In the genomic region with DNA sequence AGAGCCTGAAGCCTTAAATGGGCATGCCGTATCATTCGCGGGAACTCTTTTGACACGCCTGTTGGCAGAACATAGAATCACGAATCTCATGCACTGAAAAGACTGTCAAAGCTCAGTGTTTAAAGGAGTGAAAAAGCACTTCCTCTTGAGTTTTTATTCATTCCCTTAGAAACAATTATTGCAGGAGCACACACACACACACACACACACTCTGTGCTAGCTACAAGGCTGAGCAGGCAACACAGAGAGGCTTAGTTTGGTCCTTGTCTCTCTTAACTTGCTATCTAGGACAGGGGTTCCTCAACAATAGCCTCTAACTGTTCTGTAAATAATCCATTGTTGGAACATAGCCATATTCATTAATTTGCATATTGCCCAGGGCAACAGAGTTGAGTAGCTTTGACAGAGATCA, we compare ENCODE assay signal across 12 mouse cellular contexts. TPM values are rescaled to one million over a fixed set of nuclear protein-coding genes. Genes with fewer than 3 reads are reported as not detected.
DNase-seq lines count a peak whose midpoint lies in the region; ATAC-seq and TF ChIP-seq lines count a peak whose summit lies in the region.
"Had no signal": no experiment of that assay in that cellular context is flagged by ENCODE, and none has a peak within 500 bp of the region (broad histone marks: within the 10 kb centered on the region; RNA-seq: fewer than 3 reads in every experiment).

No protein-coding gene starts in this region.

- no peak overlapping the region for H3K4me3 ChIP-seq in hindbrain, embryonic 15.5 days
- H3K4me3 ChIP-seq in hindbrain, embryonic 14.5 days (replicated peaks; ENCODE audit: low read length): no peak overlapping the region
- no peak overlapping the region for H3K4me3 ChIP-seq in lung, postnatal 0 days (ENCODE audit: low read depth, low read length)
- no peak overlapping the region for H3K4me3 ChIP-seq in stomach, embryonic 15.5 days (replicated peaks)
- H3K4me3 ChIP-seq: embryonic facial prominence, embryonic 15.5 days; layer of hippocampus, adult 2 months; limb, embryonic 15.5 days had no signal

- no peak for TF ChIP-seq CTCF in lung, postnatal 0 days (IDR thresholded peaks at IDR 0.05)

- TF ChIP-seq EP300 in lung, postnatal 0 days (IDR thresholded peaks at IDR 0.05): no peak

- H3K9ac ChIP-seq in hindbrain, embryonic 15.5 days: no peak overlapping the region
- H3K9ac ChIP-seq in hindbrain, embryonic 14.5 days: no peak overlapping the region
- no peak overlapping the region for H3K9ac ChIP-seq in lung, postnatal 0 days (replicated peaks; ENCODE audit: low read depth)
- H3K9ac ChIP-seq in stomach, embryonic 15.5 days: no peak overlapping the region
- H3K9ac ChIP-seq: embryonic facial prominence, embryonic 15.5 days; limb, embryonic 15.5 days had no signal

- 0 out of 2 replicates have a peak, but pooled peaks have one; percentile 63 for ATAC-seq in hindbrain, embryonic 15.5 days (ENCODE audit: low FRiP score, low read depth)
- no peak for ATAC-seq in hindbrain, embryonic 14.5 days (ENCODE audit: low FRiP score)
- ATAC-seq in lung, postnatal 0 days: no peak
- ATAC-seq in stomach, embryonic 15.5 days (ENCODE audit: insufficient read depth, low FRiP score, low read depth): no peak

- DNase-seq in hindbrain, embryonic 14.5 days (ENCODE audit: low spot score): no peak
- peak; percentile 42 for DNase-seq in lung, postnatal 0 days (ENCODE audit: low spot score)
- no peak for DNase-seq in lung, postnatal 25 days (ENCODE audit: low spot score)
- peak; percentile 8 for DNase-seq in adipocyte (ENCODE audit: low spot score)
- DNase-seq in urinary bladder, postnatal 25 days (ENCODE audit: low spot score): no peak
- DNase-seq: cerebellum, postnatal 36 days; kidney, adult 11 months had no signal

- no peaks in the 10 kb centered on the region for H3K36me3 ChIP-seq in hindbrain, embryonic 15.5 days
- H3K36me3 ChIP-seq in hindbrain, embryonic 14.5 days (replicated peaks; ENCODE audit: control insufficient read depth, insufficient read depth): no peaks in the 10 kb centered on the region
- no peaks in the 10 kb centered on the region for H3K36me3 ChIP-seq in lung, postnatal 0 days (ENCODE audit: insufficient read depth, low read length)
- H3K36me3 ChIP-seq in stomach, embryonic 15.5 days: no peaks in the 10 kb centered on the region
- H3K36me3 ChIP-seq: embryonic facial prominence, embryonic 15.5 days; limb, embryonic 15.5 days had no signal

- peaks cover 8% of the 10 kb centered on the region for H3K4me1 ChIP-seq in hindbrain, embryonic 15.5 days (replicated peaks)
- peaks cover 19% of the 10 kb centered on the region for H3K4me1 ChIP-seq in hindbrain, embryonic 14.5 days (replicated peaks; ENCODE audit: control insufficient read depth, insufficient read depth, low read length)
- H3K4me1 ChIP-seq in lung, postnatal 0 days (ENCODE audit: insufficient read depth, low read depth, low read length): no peaks in the 10 kb centered on the region; the same call in 1 of the 2 replicates
- H3K4me1 ChIP-seq in stomach, embryonic 15.5 days: peaks cover 9% of the 10 kb centered on the region; the same call in 1 of the 2 replicates

- WGBS in hindbrain, embryonic 15.5 days: 27% methylated on average over 5 of the region's 5 CpGs
- WGBS in hindbrain, embryonic 14.5 days: 36% methylated on average over 5 of the region's 5 CpGs
- WGBS in lung, postnatal 0 days: 42% methylated on average over 5 of the region's 5 CpGs
- 54% methylated on average over 5 of the region's 5 CpGs for WGBS in stomach, embryonic 15.5 days

- no peak overlapping the region for H3K27ac ChIP-seq in hindbrain, embryonic 15.5 days (replicated peaks)
- no peak overlapping the region for H3K27ac ChIP-seq in hindbrain, embryonic 14.5 days
- H3K27ac ChIP-seq in lung, postnatal 0 days (ENCODE audit: low read length): no peak overlapping the region
- 0 out of 2 replicates have a peak overlapping the region, but pooled peaks have one; percentile 16 for H3K27ac ChIP-seq in stomach, embryonic 15.5 days
- H3K27ac ChIP-seq: embryonic facial prominence, embryonic 15.5 days; layer of hippocampus, adult 2 months; limb, embryonic 15.5 days had no signal

- H3K9me3 ChIP-seq in hindbrain, embryonic 15.5 days: no peaks in the 10 kb centered on the region
- H3K9me3 ChIP-seq in hindbrain, embryonic 14.5 days (ENCODE audit: control insufficient read depth, low read length): no peaks in the 10 kb centered on the region
- no peaks in the 10 kb centered on the region for H3K9me3 ChIP-seq in lung, postnatal 0 days (ENCODE audit: low read length)
- no peaks in the 10 kb centered on the region for H3K9me3 ChIP-seq in stomach, embryonic 15.5 days
- H3K9me3 ChIP-seq: embryonic facial prominence, embryonic 15.5 days; limb, embryonic 15.5 days had no signal

- no peak overlapping the region for H3K4me2 ChIP-seq in hindbrain, embryonic 15.5 days
- no peak overlapping the region for H3K4me2 ChIP-seq in hindbrain, embryonic 14.5 days (replicated peaks)
- H3K4me2 ChIP-seq in lung, postnatal 0 days (replicated peaks; ENCODE audit: low read depth, low read length): no peak overlapping the region
- H3K4me2 ChIP-seq in stomach, embryonic 15.5 days: no peak overlapping the region
- H3K4me2 ChIP-seq: embryonic facial prominence, embryonic 15.5 days; limb, embryonic 15.5 days had no signal

- H3K27me3 ChIP-seq in hindbrain, embryonic 15.5 days: no peaks in the 10 kb centered on the region
- no peaks in the 10 kb centered on the region for H3K27me3 ChIP-seq in hindbrain, embryonic 14.5 days (ENCODE audit: control insufficient read depth, insufficient read depth, low read length)
- no peaks in the 10 kb centered on the region for H3K27me3 ChIP-seq in lung, postnatal 0 days (replicated peaks; ENCODE audit: insufficient read depth, low read length)
- no peaks in the 10 kb centered on the region for H3K27me3 ChIP-seq in stomach, embryonic 15.5 days (replicated peaks)
- H3K27me3 ChIP-seq: embryonic facial prominence, embryonic 15.5 days; limb, embryonic 15.5 days had no signal

RNA-seq across cellular contexts. Expression of gene Atxn1, which starts 58.8 kb away (rescaled TPM):
- polyA plus RNA-seq in hindbrain, embryonic 15.5 days (2015; fragmentation: Nextera tagmentation; extraction: Ambion mirVana): 7.8 and 8.1 TPM in 2 replicates
- 5.4 and 8.1 TPM in 2 replicates for polyA plus RNA-seq in hindbrain, embryonic 14.5 days (2014; fragmentation: Nextera tagmentation; extraction: Ambion mirVana)
- 11.9 and 14.7 TPM in 2 replicates for polyA plus RNA-seq in lung, postnatal 0 days (2015; fragmentation: Nextera tagmentation; extraction: Ambion mirVana)
- polyA plus RNA-seq in stomach, embryonic 15.5 days (2015; fragmentation: Nextera tagmentation; extraction: Ambion mirVana): 7.1 and 8.5 TPM in 2 replicates

Comparison
In these comparisons a context has a peak if more than half of its experiments do, and no peak if none do; other contexts are left out.
1. DNase-seq: peak in lung, postnatal 0 days (single experiment) and adipocyte (single experiment); none in hindbrain, embryonic 14.5 days (single experiment), lung, postnatal 25 days (single experiment) and urinary bladder, postnatal 25 days (single experiment).